In the genomic region with DNA sequence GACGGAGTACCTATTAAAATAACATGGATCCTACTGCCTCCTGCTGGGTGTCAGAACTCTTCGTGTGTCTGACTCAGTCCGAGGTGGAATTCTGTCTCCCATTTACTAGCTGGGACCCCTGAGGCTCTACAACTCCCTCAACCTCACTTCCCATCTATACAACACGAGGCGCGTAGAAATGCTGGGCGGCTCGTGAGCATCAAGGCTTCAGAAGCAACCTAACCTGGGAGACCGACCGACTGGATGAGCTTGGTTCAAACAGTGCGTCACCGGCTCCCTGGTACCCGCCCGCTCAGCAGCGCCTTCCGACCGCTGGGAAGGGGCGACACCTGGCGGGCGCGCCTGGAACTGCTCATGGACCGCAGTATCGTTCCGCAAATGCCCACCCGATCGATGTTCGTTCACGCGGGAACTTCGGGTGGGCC, we compare ENCODE assay signal across 1 mouse cellular context.
A peak's percentile ranks its signal among the peaks of the same experiment; 100 is the strongest.
TF ChIP-seq lines count a peak whose summit lies in the region.

No protein-coding gene starts in this region.

TF ChIP-seq in CH12.LX, 34 proteins besides CTCF, POLR2A, EP300 and RAD21 (continued from another document):
- peak; percentile 32; the same call in 1 of the 2 replicates for TF ChIP-seq MAX (IDR thresholded peaks at IDR 0.05; ENCODE audit: low read length)
- TF ChIP-seq TCF12 (IDR thresholded peaks at IDR 0.05; ENCODE audit: low read depth, low read length): 0 out of 2 replicates have a peak, but pooled peaks have one; percentile 40
- no peak for TF ChIP-seq E2F4 (IDR thresholded peaks at IDR 0.05; ENCODE audit: insufficient replicate concordance, low read depth, low read length)
- no peak for TF ChIP-seq HCFC1 (IDR thresholded peaks at IDR 0.05; ENCODE audit: low read depth, low read length)
- TF ChIP-seq CHD2 (IDR thresholded peaks at IDR 0.05; ENCODE audit: low read length): no peak
- TF ChIP-seq GABPA (IDR thresholded peaks at IDR 0.05; ENCODE audit: insufficient replicate concordance, low read depth, low read length): no peak
- peak; percentile 57 for TF ChIP-seq ZC3H11A (IDR thresholded peaks at IDR 0.05; ENCODE audit: low read depth, low read length)
- TF ChIP-seq IRF4 (IDR thresholded peaks at IDR 0.05; ENCODE audit: low read depth, low read length): peak; percentile 48; the same call in 1 of the 2 replicates
- no peak for TF ChIP-seq MXI1 (IDR thresholded peaks at IDR 0.05; ENCODE audit: low read depth, low read length)
